Mouse (Mus musculus) common myeloid progenitor, adult 5-6 weeks (primary cell): ENCODE results near the gene Colec11. TPM values are rescaled to one million over a fixed set of nuclear protein-coding genes. Genes with fewer than 3 reads are reported as not detected.

Experiments
- ATAC-seq: replicated peaks from 2 replicates; pipeline ENCODE4 v1.8.0; 2016; ENCODE audit warnings: low read depth, mild to moderate bottlenecking, moderate TSS enrichment, inconsistent platforms; ENCODE audit not compliant: poor library complexity, severe bottlenecking
- total RNA-seq: library from RNA; stranded (forward); fragments of 200-1000, 187-1606 nt; gene quantifications from 2 replicates; pipeline ENCODE4 v1.2.3, GENCODE M21; 2017

The Colec11 gene
- total RNA-seq, 1 experiment from 2014 or later: not detected

GRCm38 (mm10) chr12:28607546-28608305 lies 15.5 kb downstream of the Colec11 start:
- ATAC-seq: no peak

GRCm38 (mm10) chr12:28603494-28603893 lies 19.7 kb downstream of the Colec11 start:
- ATAC-seq: no peak

- ATAC-seq: no peak
These were observed 20.9 kb downstream of the Colec11 start for GRCm38 (mm10) chr12:28602259-28602658.

GRCm38 (mm10) chr12:28598526-28598991 lies 24.6 kb downstream of the Colec11 start:
- ATAC-seq: no peak

GRCm38 (mm10) chr12:28598110-28598509 lies 25.1 kb downstream of the Colec11 start:
- ATAC-seq: no peak

- ATAC-seq: no peak
These were observed 25.5 kb downstream of the Colec11 start for GRCm38 (mm10) chr12:28597699-28598098.

- ATAC-seq: no peak
These were observed 26.3 kb downstream of the Colec11 start for GRCm38 (mm10) chr12:28596851-28597250.

GRCm38 (mm10) chr12:28590428-28590827 lies 32.7 kb downstream of the Colec11 start:
- ATAC-seq: no peak

GRCm38 (mm10) chr12:28589090-28589868 lies 33.9 kb downstream of the Colec11 start:
- ATAC-seq: peak; percentile 97

GRCm38 (mm10) chr12:28587949-28588348 lies 35.2 kb downstream of the Colec11 start:
- no peak for ATAC-seq

GRCm38 (mm10) chr12:28584036-28584435 lies 39.1 kb downstream of the Colec11 start:
- ATAC-seq: no peak

GRCm38 (mm10) chr12:28582423-28582822 lies 40.8 kb downstream of the Colec11 start, which contains the start of gene Allc:
Allc (minus strand) TSS chr12:28582523.
- no peak for ATAC-seq

- no peak for ATAC-seq
These were observed 44.0 kb downstream of the Colec11 start for GRCm38 (mm10) chr12:28579132-28579531.

- ATAC-seq: no peak
These were observed 45.0 kb downstream of the Colec11 start for GRCm38 (mm10) chr12:28578147-28578546.

GRCm38 (mm10) chr12:28575366-28576070 lies 47.7 kb downstream of the Colec11 start:
- ATAC-seq: no peak

GRCm38 (mm10) chr12:28572241-28572640 lies 50.9 kb downstream of the Colec11 start:
- ATAC-seq: no peak

- ATAC-seq: no peak
These were observed 70.9 kb downstream of the Colec11 start, which contains the start of gene Dcdc2c for GRCm38 (mm10) chr12:28552299-28552698. Dcdc2c (minus strand) TSS chr12:28552399.

- no peak for ATAC-seq
These were observed 71.4 kb downstream of the Colec11 start for GRCm38 (mm10) chr12:28551775-28552174.

- ATAC-seq: no peak
These were observed 74.3 kb downstream of the Colec11 start for GRCm38 (mm10) chr12:28548887-28549286.
